Mouse (Mus musculus) liver, embryonic 15.5 days (tissue): Measurements from ENCODE around the gene Gmcl1. TPM values are rescaled to one million over a fixed set of nuclear protein-coding genes. Genes with fewer than 3 reads are reported as not detected.

Experiments
- ATAC-seq: fragments of 200-750 bp; cut with Nextera tagmentation; 2 replicates; pipeline ENCODE4 v1.8.0; 2017; ENCODE audit warnings: moderate number of reproducible peaks, mild to moderate bottlenecking, moderate library complexity; ENCODE audit not compliant: insufficient read depth
- H3K27ac ChIP-seq: fragments of 300-500 bp; sonication (generic); replicated peaks from 2 replicates; pipeline ENCODE4 v1.5.1; 2015; ENCODE audit warnings: mild to moderate bottlenecking, inconsistent platforms
- H3K27me3 ChIP-seq: fragments of 300-500 bp; sonication (generic); 2 replicates; pipeline ENCODE4 v1.6.1; 2015; ENCODE audit warnings: mild to moderate bottlenecking, inconsistent platforms
- H3K36me3 ChIP-seq: fragments of 300-500 bp; sonication (generic); replicated peaks from 2 replicates; pipeline ENCODE4 v1.6.1; 2015; ENCODE audit warnings: moderate library complexity, mild to moderate bottlenecking, inconsistent platforms
- H3K4me1 ChIP-seq: fragments of 300-500 bp; sonication (generic); replicated peaks from 2 replicates; pipeline ENCODE4 v1.6.1; 2015; ENCODE audit warnings: inconsistent platforms
- H3K4me2 ChIP-seq: fragments of 300-500 bp; sonication (generic); 2 replicates; pipeline ENCODE4 v1.6.1; 2015; ENCODE audit warnings: moderate library complexity, mild to moderate bottlenecking, inconsistent platforms
- H3K4me3 ChIP-seq: fragments of 300-500 bp; sonication (generic); replicated peaks from 2 replicates; pipeline ENCODE4 v1.5.1; 2015; ENCODE audit warnings: mild to moderate bottlenecking, inconsistent platforms
- H3K9ac ChIP-seq: fragments of 300-500 bp; sonication (generic); 2 replicates; pipeline ENCODE4 v1.6.1; 2015; ENCODE audit warnings: moderate library complexity, mild to moderate bottlenecking, inconsistent platforms
- H3K9me3 ChIP-seq: fragments of 300-500 bp; sonication (generic); replicated peaks from 2 replicates; pipeline ENCODE4 v1.6.1; 2016; ENCODE audit warnings: inconsistent platforms
- WGBS: fragments of 180-500 bp; shearing (Covaris S2); methylation state at CpG from one replicate; pipeline ENCODE4 v1.1.7; 2015; ENCODE audit warnings: mixed read lengths; ENCODE audit not compliant: insufficient replicate concordance; 5-methylcytosine and 5-hydroxymethylcytosine counted together
- polyA plus RNA-seq: library from polyadenylated mRNA; unstranded; fragments of >200 nt; fragmentation: Nextera tagmentation; extraction: Ambion mirVana; gene quantifications from 2 replicates; pipeline ENCODE4 v1.2.1, GENCODE M21; 2015

The Gmcl1 gene
- polyA plus RNA-seq, 1 experiment from 2014 or later: 7.1 TPM

DNA sequence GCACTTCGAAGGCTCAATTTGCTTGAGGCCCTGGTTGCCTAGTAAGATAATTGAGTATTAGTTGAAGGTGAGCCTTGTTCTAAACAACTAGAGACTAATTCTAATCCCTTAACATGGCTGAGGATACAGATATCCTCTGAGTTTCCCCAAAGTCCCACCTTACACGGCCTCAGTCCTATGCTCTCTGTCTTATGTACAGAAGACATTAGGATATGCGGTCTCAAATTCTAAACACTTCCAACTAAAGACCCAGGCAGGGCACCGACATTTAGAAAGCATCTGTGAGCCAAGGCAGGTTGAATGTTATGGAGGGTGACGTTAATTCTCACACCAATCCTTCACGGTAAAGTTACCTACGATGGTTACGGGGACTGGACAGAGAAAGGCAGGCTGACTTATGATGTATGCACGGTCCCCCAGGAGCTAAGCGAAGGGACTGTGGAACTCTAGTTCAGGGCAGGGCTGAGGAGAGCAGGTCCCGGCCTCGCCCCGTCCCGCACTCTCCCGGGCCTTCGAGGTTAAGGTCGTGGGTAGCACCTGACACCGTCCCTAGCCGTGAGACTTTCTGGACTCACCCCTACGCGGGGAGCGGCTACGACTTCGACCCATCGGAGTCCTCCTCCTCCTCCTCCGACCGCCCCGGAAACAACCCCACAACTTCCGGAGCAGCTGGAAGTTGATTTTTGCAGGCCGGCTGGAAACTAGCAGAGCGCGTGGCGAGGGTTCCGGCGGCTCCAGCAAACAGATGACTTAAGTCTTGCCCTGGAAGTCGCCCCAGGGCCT is 49.1 kb downstream of the Gmcl1 start, which contains the start of gene Snrnp27:
Snrnp27 (minus strand) TSS at position 651 of the 783 bp plus-strand sequence.
- peak; percentile 96 for ATAC-seq
- 2% methylated on average over 36 of the region's 36 CpGs for WGBS

DNA sequence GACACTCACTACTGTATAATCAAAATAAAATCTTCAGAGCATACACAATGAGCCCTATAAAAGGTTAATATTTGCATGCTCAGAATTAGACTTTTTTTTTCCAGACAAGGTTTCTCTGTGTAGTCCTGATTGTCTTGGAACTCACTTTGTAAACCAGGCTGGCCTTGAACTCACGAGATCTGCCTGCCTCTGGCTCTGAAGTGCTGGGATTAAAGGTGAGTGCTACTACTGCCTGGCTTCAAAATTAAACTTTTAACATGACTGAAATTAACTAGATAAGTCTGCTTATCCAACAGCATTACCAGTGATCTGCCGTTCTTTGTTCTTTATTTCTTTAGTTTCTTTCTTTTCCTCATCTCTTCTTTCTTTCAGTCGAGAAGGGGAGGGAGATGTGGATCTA is 51.9 kb downstream of the Gmcl1 start:
- Histone ChIP-seq H3K4me1 (peaks cover 22% of the 10 kb centered on the region), H3K9me3 (no peaks in the 10 kb centered on the region), H3K27me3 (no peaks in the 10 kb centered on the region), H3K4me3 (no peak overlapping the region), H3K9ac (no peak overlapping the region), H3K36me3 (peaks cover 58% of the 10 kb centered on the region), H3K27ac (no peak overlapping the region), H3K4me2 (no peak overlapping the region)
- WGBS: 74% methylated on average over 3 of the region's 3 CpGs
- no peak for ATAC-seq

More for the DNA sequence above, 49.1 kb downstream of the Gmcl1 start, which contains the start of gene Snrnp27:
- no peaks in the 10 kb centered on the region for H3K27me3 ChIP-seq
- H3K4me2 ChIP-seq: peak within 1 kb of the TSS; percentile 73
- peak within 1 kb of the TSS; percentile 85 for H3K4me3 ChIP-seq
- H3K9me3 ChIP-seq: no peaks in the 10 kb centered on the region
- H3K36me3 ChIP-seq: peaks cover 31% of the 10 kb centered on the region
- H3K9ac ChIP-seq: peak within 1 kb of the TSS; percentile 90
- peak within 1 kb of the TSS; percentile 89 for H3K27ac ChIP-seq
- peaks cover 26% of the 10 kb centered on the region for H3K4me1 ChIP-seq

DNA sequence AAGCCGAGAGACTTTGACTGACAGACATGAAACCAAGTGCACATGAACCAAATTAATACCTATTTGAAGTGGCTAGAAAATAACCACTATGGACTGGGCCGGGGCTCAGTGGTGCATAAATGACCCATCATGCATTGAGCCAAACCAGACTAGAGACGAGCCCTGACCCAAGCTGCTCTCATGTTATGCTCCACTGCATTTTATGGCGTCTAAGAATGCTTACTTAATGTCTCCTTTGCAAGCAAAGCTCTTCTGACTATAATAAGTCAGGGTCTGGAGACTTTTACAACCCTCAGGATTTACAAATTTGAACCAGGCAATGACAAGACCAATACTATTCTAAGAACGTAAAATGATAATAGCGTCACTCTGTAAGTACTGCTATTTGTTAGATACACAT is 54.8 kb downstream of the Gmcl1 start:
- Histone ChIP-seq H3K36me3 (peaks cover 83% of the 10 kb centered on the region), H3K4me1 (peaks cover 7% of the 10 kb centered on the region), H3K9ac (no peak overlapping the region), H3K9me3 (no peaks in the 10 kb centered on the region), H3K27ac (no peak overlapping the region), H3K4me3 (no peak overlapping the region), H3K4me2 (no peak overlapping the region), H3K27me3 (no peaks in the 10 kb centered on the region)
- no peak for ATAC-seq
- 82% methylated on average over 6 of the region's 6 CpGs for WGBS

DNA sequence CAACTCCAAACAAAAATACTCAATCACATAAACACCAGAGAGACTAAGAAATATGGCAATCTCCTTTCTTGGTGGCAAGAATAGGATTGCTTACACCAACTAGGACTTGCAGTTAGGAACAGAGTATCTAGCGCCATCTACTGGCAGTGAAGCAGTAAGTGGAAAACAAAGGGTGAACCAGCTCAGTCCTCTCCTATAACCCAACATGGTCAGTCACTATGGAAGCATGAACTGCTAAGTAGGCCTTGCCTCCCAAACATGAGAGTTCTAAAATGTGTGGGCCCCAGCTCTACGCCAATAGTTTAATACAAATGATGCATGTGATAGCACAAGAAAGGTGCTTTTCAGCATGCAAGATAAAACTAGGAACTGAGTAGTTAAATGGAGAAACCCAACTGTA is 62.3 kb downstream of the Gmcl1 start:
- Histone ChIP-seq H3K27me3 (no peaks in the 10 kb centered on the region), H3K27ac (no peak overlapping the region), H3K9me3 (no peaks in the 10 kb centered on the region), H3K4me2 (no peak overlapping the region), H3K9ac (no peak overlapping the region), H3K4me1 (peaks cover 38% of the 10 kb centered on the region), H3K36me3 (peaks cover 53% of the 10 kb centered on the region), H3K4me3 (no peak overlapping the region)
- 11% methylated on average over 2 of the region's 2 CpGs for WGBS
- ATAC-seq: no peak

DNA sequence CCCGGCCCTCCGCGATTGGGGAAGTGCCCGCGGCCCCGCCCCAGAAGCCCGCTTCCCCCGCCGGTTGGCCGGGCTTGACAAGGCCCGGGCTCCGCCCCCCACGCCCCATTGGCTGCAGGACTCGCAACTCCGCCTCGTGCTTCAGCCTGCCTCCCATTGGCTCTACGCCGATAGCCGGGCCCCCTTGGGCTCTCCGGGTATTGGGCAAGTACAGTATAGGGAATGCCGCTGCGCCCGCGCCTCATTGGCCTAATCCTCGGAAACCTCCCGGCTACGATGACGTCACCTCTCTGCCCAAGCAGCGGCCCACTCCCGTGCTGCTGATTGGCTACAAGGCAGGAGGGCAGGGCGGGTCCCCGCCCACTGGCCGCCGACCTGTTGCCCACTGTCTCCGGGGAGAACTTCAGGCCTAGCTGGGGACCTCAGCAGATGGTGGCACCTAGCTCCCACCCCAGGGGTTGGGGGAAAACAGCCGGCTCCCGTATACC is 63.9 kb downstream of the Gmcl1 start:
- under 1% methylated on average over 37 of the region's 37 CpGs for WGBS
- Histone ChIP-seq H3K4me2 (peak overlapping the region; percentile 86), H3K4me1 (peaks cover 53% of the 10 kb centered on the region), H3K9ac (peak overlapping the region; percentile 83), H3K36me3 (peaks cover 53% of the 10 kb centered on the region), H3K4me3 (peak overlapping the region; percentile 87), H3K27ac (peak overlapping the region; percentile 91), H3K9me3 (no peaks in the 10 kb centered on the region), H3K27me3 (no peaks in the 10 kb centered on the region)
- peak; percentile 99 for ATAC-seq

DNA sequence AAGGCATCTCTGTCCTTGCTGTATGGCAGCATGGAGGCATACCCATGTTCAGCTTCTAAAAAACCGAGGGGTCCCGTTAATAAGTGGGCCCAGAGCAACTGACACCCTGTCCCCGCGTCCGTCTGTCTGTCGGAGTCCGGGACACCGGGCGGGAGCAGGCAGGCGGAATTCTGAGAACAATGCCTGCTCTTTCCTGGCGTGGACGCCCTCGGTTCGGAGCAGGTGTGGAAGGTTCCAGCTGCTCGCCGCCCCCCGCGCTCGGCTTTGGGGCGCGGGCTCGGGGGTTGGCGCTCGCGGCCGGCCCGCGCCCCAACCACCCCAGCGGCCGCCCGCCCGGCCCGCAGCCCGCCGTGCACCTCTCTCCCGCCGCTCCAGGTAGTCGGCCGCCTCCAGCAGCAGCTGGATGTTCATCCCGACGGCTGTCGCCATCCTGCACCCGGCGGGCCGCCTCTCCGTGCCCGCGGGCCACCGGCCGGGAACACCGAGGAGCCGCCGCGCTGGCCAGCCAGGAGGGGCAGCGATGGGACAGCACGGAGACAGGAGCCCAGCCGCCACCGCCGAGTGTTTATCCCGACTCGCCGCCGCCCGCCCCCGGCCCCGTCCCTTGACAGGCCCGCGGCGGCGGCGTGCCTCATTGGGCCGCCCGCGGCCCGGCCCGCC is 64.5 kb downstream of the Gmcl1 start, which contains the start of gene Mxd1:
Mxd1 (minus strand) TSS at position 582 of the 660 bp plus-strand sequence.
- H3K9ac ChIP-seq: peak within 1 kb of the TSS; percentile 90
- no peaks in the 10 kb centered on the region for H3K9me3 ChIP-seq
- peak; percentile 5 for ATAC-seq
- H3K4me3 ChIP-seq: peak within 1 kb of the TSS; percentile 87
- peak within 1 kb of the TSS; percentile 91 for H3K27ac ChIP-seq
- peak within 1 kb of the TSS; percentile 86 for H3K4me2 ChIP-seq
- WGBS: 1% methylated on average over 59 of the region's 76 CpGs
- no peaks in the 10 kb centered on the region for H3K27me3 ChIP-seq
- H3K36me3 ChIP-seq: peaks cover 57% of the 10 kb centered on the region
- peaks cover 58% of the 10 kb centered on the region for H3K4me1 ChIP-seq

DNA sequence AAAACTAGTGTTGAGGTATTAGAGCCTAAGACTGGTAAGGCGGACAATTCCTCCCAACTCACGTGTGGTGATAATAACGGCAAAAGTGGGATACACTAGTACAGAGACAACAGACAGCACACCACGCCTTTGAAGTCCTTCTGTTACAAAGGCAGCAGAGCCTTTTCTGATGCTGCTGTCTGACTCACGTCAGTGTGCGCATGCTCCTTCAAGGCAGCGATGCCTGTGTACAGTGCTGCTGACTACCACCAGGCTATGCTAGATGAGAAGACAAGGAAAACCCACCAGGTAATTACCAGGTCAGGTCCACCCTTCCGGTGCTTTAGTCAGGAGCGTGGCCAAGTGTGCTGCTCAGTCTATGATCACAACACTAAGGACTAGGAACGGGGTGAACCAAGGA is 66.1 kb downstream of the Gmcl1 start:
- peaks cover 66% of the 10 kb centered on the region for H3K4me1 ChIP-seq
- peak overlapping the region; percentile 90 for H3K9ac ChIP-seq
- WGBS: 89% methylated on average over 10 of the region's 10 CpGs
- no peaks in the 10 kb centered on the region for H3K9me3 ChIP-seq
- H3K36me3 ChIP-seq: peaks cover 58% of the 10 kb centered on the region
- peak overlapping the region; percentile 91 for H3K27ac ChIP-seq
- ATAC-seq: no peak
- no peaks in the 10 kb centered on the region for H3K27me3 ChIP-seq
- peak overlapping the region; percentile 71 for H3K4me2 ChIP-seq
- peak overlapping the region; percentile 87 for H3K4me3 ChIP-seq

DNA sequence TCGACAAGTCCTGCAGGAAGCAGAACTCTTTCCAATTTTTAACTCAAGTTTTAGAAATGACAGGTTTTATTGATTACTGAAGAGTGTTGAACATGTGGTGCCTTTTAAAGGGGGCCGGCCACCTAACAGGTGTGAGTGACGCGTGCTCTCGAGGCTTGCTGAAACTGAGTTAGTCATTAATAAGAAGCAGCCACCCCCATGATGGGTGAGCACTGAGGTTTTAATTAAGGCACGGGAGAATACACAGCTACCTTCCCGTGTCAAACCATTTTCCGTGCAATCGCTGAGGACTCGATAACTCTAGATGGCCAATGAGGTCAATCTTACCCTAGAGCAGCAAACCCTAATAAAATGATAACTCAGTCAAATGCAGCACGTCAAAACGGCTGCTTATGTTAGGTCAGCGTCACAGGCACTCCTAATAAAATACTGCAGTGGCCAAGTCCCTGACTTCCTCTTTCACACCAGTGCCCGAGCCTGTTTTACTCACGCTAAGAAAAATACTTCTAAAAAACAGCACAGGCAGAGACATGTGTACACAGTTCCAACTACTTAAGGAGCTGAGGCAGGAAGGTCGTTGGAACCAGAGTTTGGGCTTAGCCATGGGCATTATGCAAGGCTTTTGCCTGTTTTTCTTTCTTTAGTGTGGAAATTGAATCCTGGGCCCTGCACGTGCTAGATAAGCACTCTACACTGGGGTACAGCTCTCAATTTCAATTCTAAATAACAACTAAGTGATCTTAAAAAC is 67.4 kb downstream of the Gmcl1 start:
- peak overlapping the region; percentile 87 for H3K4me3 ChIP-seq
- H3K27me3 ChIP-seq: no peaks in the 10 kb centered on the region
- H3K36me3 ChIP-seq: peaks cover 71% of the 10 kb centered on the region
- peak overlapping the region; percentile 91 for H3K27ac ChIP-seq
- ATAC-seq: no peak
- 49% methylated on average over 17 of the region's 17 CpGs for WGBS
- no peaks in the 10 kb centered on the region for H3K9me3 ChIP-seq
- peaks cover 79% of the 10 kb centered on the region for H3K4me1 ChIP-seq
- peak overlapping the region; percentile 90 for H3K9ac ChIP-seq
- peak overlapping the region; percentile 71 for H3K4me2 ChIP-seq

DNA sequence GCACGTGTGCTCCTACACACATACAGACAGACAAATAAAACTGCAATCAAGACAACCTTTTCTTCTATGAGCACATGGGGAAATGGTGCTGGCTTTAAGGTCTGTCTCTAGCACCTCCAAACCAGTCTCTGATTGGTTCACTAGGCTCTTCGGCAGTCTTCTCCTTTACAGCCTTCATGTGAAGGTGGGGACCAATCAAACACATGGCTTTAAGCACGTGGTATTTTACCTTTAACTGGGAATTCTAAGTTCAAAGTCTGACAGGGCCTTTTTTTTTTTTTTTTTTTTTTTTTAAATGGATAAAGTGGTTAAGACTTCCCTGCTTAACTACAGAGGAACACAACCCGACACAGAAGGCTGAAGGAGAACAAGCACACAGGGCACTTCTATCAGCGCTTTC is 68.1 kb downstream of the Gmcl1 start:
- Histone ChIP-seq H3K27me3 (no peaks in the 10 kb centered on the region), H3K9ac (peak overlapping the region; percentile 90; the same call in 1 of the 2 replicates), H3K4me2 (peak overlapping the region; percentile 71), H3K4me1 (peaks cover 81% of the 10 kb centered on the region), H3K36me3 (peaks cover 78% of the 10 kb centered on the region), H3K9me3 (no peaks in the 10 kb centered on the region), H3K27ac (peak overlapping the region; percentile 91), H3K4me3 (peak overlapping the region; percentile 87)
- ATAC-seq: no peak
- 76% methylated on average over 5 of the region's 5 CpGs for WGBS

DNA sequence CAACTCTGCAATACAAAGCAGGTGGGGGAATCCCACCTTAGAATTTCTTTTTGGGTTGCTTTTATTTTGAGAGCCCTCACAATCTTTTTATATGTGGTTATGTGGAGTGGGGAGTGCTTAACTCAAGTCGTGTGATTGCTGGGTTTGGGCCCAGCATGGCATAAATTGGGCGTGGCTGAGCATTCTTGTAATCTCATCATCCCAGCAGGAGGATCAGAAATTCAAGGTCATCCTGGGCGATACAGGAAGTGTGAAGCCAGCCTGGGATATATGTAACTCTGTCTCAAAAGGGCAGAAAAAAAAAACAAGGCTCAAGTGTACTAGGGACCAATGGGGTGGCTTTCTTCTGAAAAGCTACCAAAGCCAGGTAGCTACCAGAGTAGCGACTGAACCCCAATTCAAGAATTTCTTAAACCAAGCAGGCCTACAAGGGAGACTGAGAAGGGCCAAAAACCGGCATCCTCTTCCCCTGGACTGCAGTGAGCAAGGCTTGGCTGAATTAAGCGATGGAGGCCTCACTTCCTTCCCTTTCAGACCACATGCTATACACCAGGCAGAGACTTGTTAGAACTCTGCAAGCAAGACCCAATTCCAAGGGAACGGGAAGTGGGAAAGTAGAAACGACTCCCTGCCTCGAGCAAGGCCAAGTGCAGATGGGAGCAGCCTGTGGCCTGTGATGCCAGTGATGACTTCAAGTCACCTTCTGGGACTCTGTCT is 72.9 kb downstream of the Gmcl1 start:
- H3K36me3 ChIP-seq: peaks cover 96% of the 10 kb centered on the region
- peak overlapping the region; percentile 55 for H3K9ac ChIP-seq
- H3K4me2 ChIP-seq: peak overlapping the region; percentile 60
- H3K27ac ChIP-seq: peak overlapping the region; percentile 97
- WGBS: 31% methylated on average over 9 of the region's 9 CpGs
- ATAC-seq: peak; percentile 89
- peak overlapping the region; percentile 31 for H3K4me3 ChIP-seq
- H3K4me1 ChIP-seq: peaks cover 72% of the 10 kb centered on the region
- H3K27me3 ChIP-seq: no peaks in the 10 kb centered on the region
- H3K9me3 ChIP-seq: no peaks in the 10 kb centered on the region
